Mouse (Mus musculus) urinary bladder, adult 18-20 months (tissue): ENCODE results near the gene Nhej1.

Experiments
- DNase-seq, 2 experiments: peaks; one replicate each; pipeline ENCODE4 v3.0.0; 2022; ENCODE audit warnings: low spot score in 2 of 2, mixed read lengths in 2 of 2

The Nhej1 gene

GRCm38 (mm10) chr1:74977001-74977400 is 148.0 kb downstream of the Nhej1 start:
- DNase-seq, result no peak

DNA sequence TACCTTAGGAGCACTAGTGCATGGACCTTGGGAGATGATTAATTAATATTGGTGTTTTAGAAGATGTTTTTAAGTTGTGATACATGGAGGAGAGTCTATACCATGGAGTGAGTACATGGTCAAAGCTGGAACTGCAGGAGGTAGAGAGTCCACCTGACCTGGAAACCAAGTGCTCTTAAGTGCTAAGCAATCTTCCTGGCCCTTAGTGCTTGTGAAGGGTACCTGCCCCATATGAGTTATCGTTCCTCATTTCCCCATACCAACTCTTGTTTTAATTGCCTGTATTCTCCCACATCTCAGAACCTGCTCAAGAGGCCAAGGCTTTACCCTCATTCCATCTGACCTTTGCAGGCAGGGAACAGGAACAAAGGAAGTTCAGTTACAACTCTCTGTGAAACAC is 149.1 kb downstream of the Nhej1 start:
- no peak for DNase-seq

GRCm38 (mm10) chr1:74973590-74973989 is 151.4 kb downstream of the Nhej1 start:
- DNase-seq, result no peak

- DNase-seq, result no peak
Measured at GRCm38 (mm10) chr1:74971353-74972050, 153.5 kb downstream of the Nhej1 start.

GRCm38 (mm10) chr1:74967962-74968580 is 156.9 kb downstream of the Nhej1 start:
- DNase-seq, result no peak

- DNase-seq, result peak; percentile 57 to 62
Measured at GRCm38 (mm10) chr1:74964494-74965215, 160.3 kb downstream of the Nhej1 start.

DNA sequence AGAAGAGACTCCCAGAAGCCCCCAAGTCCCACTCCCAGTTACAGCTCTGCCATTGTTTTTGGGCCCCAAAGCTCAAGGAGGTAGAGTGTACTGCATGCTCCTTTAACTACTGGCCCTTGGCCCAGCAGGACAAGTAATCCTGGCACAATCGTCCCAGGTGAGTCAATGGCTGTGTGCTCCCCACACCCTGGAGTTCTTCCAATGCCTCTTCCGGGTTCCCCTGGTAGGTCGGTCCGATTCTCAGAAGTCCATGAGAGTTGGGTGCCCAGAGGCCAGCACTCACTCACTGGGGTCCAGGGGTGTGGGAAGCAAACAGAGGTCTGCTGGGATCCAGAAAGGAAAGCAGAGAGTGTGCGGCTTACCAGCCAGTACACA is 162.2 kb downstream of the Nhej1 start:
- no peak for DNase-seq

GRCm38 (mm10) chr1:74962126-74962852 is 162.7 kb downstream of the Nhej1 start:
- no peak for DNase-seq

GRCm38 (mm10) chr1:74961722-74962121 is 163.3 kb downstream of the Nhej1 start:
- DNase-seq, result no peak

DNA sequence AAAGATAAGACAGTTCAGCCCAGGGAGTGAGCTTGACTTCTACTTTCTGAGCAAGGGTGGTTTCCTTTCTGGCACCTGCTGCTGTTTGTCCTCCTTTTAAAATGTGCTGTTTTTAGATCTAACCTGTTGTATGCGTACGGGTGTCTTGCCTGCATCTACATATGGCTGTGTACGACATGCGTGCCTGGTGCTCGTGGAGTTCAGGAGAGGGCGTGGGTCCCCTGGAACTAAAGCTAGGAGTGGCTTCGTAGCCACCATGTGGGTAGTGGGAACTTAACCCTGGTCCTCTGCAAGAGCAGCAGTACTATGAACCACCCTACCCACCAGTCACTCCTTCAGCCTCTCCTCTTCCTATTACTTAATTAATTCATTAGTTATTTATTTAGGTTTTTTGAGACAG is 164.9 kb downstream of the Nhej1 start:
- DNase-seq, result no peak

GRCm38 (mm10) chr1:74951556-74952210 is 173.3 kb downstream of the Nhej1 start, which contains the start of gene Ihh:
Ihh (minus strand) TSS chr1:74951672.
- no peak for DNase-seq

DNA sequence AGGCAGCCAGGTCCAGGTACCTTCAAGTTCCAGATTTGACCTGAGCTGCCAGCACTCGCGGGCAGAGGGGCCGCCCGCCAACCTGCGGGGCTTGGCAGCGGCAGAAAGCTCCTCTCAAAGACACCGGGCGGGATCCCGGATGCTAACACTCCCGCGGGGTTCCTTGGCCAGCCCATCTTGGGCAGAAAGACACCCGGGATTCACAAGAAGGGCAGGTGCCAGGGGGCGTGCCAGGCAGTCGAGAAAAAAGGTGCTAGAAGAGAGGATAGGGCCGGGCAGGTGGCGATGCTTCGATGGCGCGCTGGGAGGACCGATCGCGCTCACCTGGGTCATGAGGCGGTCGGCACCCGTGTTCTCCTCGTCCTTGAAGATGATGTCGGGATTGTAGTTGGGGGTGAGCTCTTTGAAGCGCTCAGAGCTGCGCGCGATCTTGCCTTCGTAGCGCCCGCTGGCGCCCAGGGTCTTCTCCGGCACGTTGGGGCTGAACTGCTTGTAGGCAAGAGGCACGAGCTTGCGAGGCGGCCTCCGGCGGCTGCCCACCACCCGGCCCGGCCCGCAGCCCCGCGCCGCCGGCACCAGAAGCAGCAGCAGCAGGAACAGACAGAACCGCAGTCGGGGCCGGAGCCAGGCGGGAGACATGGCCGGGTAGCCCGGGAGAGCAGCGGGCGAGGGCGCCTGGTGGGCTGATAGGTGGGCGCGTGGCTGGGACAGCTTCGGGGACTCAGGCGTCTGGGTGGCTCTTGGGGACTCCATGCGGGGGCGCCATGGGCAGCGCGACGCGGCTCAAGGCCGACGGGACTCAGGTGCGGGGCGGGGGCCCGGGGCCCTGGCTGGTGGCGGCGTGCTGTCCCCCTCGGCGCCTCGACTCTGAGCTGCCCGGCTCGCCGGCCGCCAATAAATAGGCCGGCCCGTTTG is 174.2 kb downstream of the Nhej1 start:
- DNase-seq, result no peak

DNA sequence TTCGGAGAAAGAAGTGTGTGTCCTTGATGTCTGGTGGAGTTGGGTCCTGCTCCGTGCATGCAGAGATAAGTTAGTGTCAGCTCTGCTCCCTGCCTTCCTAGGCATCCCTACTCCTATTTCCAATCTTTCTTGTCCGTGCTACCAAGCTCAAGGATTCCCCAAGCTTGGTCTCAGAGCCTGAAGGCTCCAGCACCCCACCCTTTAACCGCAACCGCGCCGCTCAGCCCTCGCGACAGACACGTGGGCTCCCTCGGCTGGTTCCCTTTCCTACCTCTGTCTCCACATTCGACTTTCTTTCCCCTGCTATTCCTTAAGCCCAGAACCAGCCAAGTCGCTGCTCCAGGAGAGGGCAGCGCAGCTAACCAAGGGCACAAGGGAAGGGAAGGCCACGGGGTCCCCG is 174.9 kb downstream of the Nhej1 start:
- DNase-seq, result no peak

DNA sequence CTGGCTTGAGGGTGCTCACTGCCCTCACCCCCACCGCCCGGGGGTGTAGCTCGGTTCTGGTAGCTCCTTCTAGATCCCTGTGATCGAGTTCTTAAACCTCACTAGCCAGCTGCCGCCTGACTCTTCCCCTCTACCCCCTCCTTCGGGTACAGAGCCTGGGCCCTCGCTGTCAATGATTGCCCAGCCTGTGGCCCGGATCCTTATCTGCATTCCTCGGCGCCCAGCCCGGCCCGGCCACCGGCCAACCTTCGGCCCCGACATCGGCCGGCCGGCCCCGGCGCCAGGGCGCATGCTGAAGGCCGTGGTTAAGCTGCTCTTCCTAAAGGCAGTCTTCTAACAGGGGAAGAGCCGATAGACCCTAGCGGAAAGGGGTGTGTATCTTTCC is 175.3 kb downstream of the Nhej1 start:
- peak in 1 of 2 experiments; percentile 50 for DNase-seq

- DNase-seq, result peak; percentile 28 to 79
Measured at GRCm38 (mm10) chr1:74948784-74949665, 176.0 kb downstream of the Nhej1 start.

- DNase-seq, result no peak
Measured at GRCm38 (mm10) chr1:74947986-74948670, 176.9 kb downstream of the Nhej1 start.

- DNase-seq, result no peak
Measured at GRCm38 (mm10) chr1:74941651-74942360, 183.2 kb downstream of the Nhej1 start.

GRCm38 (mm10) chr1:74939762-74940161 is 185.2 kb downstream of the Nhej1 start:
- DNase-seq, result no peak
